Mouse (Mus musculus) spleen, adult 18-20 months (tissue): ENCODE measurements around the gene Hap1.
A peak's percentile ranks its signal among the peaks of the same experiment; 100 is the strongest.
"Not testable (repeated sequence)": the region's sequence is repeated elsewhere in the genome, so short reads cannot be mapped to it uniquely, and the experiment has no call there.

Source experiments
- DNase-seq, 2 experiments: peaks; one replicate each; pipeline ENCODE4 v3.0.0; 2022; ENCODE audit warnings: mixed read lengths in 2 of 2

The Hap1 gene

GRCm38 (mm10) chr11:100315439-100315838, 40.5 kb downstream of the Hap1 start:
- DNase-seq, result no peak

- no peak for DNase-seq
Measured at GRCm38 (mm10) chr11:100313424-100313823, 42.5 kb downstream of the Hap1 start.

GRCm38 (mm10) chr11:100312096-100312679, 43.7 kb downstream of the Hap1 start:
- no peak for DNase-seq

- DNase-seq, result no peak
Measured at GRCm38 (mm10) chr11:100311656-100312055, 44.3 kb downstream of the Hap1 start.

GRCm38 (mm10) chr11:100308672-100309071, 47.3 kb downstream of the Hap1 start:
- DNase-seq, result not testable (repeated sequence)

GRCm38 (mm10) chr11:100307900-100308299, 48.0 kb downstream of the Hap1 start:
- no peak for DNase-seq

- DNase-seq, result no peak
Measured at GRCm38 (mm10) chr11:100301292-100301691, 54.6 kb downstream of the Hap1 start.

GRCm38 (mm10) chr11:100300293-100300692, 55.6 kb downstream of the Hap1 start:
- peak; percentile 27 to 71 for DNase-seq

- DNase-seq, result peak; percentile 57 to 84
Measured at GRCm38 (mm10) chr11:100298274-100299036, 57.5 kb downstream of the Hap1 start.

GRCm38 (mm10) chr11:100297801-100298200, 58.1 kb downstream of the Hap1 start:
- peak in 1 of 2 experiments; percentile 20 for DNase-seq
